Mouse (Mus musculus): ENCODE measurements around the gene Dthd1.

DNA sequence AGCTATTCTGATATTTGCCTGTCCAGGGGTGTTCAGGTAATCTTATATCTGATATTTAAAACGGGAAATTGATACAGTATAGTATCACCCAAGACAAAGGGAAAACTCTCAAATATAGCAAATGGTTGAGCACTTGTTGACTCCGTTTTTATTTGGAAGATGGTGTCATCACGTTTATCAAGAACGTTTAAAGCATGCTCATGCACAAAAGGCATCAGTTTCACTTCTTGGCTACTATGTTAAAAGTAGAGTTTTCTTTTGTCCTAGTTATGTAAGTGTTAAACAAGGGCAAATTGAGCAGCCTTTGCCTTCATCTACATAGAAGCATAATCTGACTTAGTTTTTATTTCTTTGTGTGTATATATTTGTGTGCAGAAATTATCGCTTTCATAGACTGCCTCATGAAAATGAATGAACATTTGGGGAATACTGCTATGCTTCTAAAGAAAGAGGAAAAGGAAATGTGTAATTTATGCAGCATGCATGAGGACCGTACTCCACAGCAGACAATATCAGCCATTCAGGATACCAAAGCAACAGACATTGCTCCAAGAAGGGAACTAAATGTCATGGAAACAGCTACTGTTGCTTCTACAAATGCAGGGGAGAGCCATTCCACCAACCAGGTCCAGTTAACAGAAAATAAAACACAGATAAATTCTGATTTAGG is at the start of gene Dthd1:
- TF ChIP-seq FLI1 (IDR thresholded peaks at IDR 0.05; ENCODE audit: low read length) (no peak), GATA1 (IDR thresholded peaks at IDR 0.05; ENCODE audit: borderline replicate concordance, low read length) (no peak)
